Mouse (Mus musculus): ENCODE results near the gene Mrpl42.

Mrpl42 gene

GRCm38 (mm10) chr10:95515293-95515931, 13.7 kb upstream of the Mrpl42 start:
- no peak for DNase-seq (ENCODE audit: low read depth, low spot score)

GRCm38 (mm10) chr10:95514656-95515292, 13.0 kb upstream of the Mrpl42 start, which contains the start of gene Ube2n:
TSS of gene Ube2n (plus strand) at chr10:95515145.
- DNase-seq (ENCODE audit: low read depth, low spot score): peak; percentile 96

GRCm38 (mm10) chr10:95513768-95514556, 12.2 kb upstream of the Mrpl42 start:
- DNase-seq (ENCODE audit: low read depth, low spot score): peak; percentile 30

GRCm38 (mm10) chr10:95512635-95513034, 10.9 kb upstream of the Mrpl42 start:
- DNase-seq (ENCODE audit: low read depth, low spot score): no peak

- no peak for DNase-seq (ENCODE audit: low read depth, low spot score)
Measured at GRCm38 (mm10) chr10:95509263-95509662, 7.5 kb upstream of the Mrpl42 start.

GRCm38 (mm10) chr10:95508793-95509192, 7.1 kb upstream of the Mrpl42 start:
- DNase-seq (ENCODE audit: low read depth, low spot score): no peak

GRCm38 (mm10) chr10:95508126-95508525, 6.4 kb upstream of the Mrpl42 start:
- DNase-seq (ENCODE audit: low read depth, low spot score): no peak

- no peak for DNase-seq (ENCODE audit: low read depth, low spot score)
Measured at GRCm38 (mm10) chr10:95504341-95504740, 2.6 kb upstream of the Mrpl42 start.

- no peak for DNase-seq (ENCODE audit: low read depth, low spot score)
Measured at GRCm38 (mm10) chr10:95503443-95504235, 1.9 kb upstream of the Mrpl42 start.

GRCm38 (mm10) chr10:95501033-95501432, 707 bp downstream of the Mrpl42 start:
- no peak for DNase-seq (ENCODE audit: low read depth, low spot score)

GRCm38 (mm10) chr10:95494268-95494667, 7.5 kb downstream of the Mrpl42 start:
- no peak for DNase-seq (ENCODE audit: low read depth, low spot score)

- no peak for DNase-seq (ENCODE audit: low read depth, low spot score)
Measured at GRCm38 (mm10) chr10:95489653-95490052, 12.1 kb downstream of the Mrpl42 start.

GRCm38 (mm10) chr10:95477516-95477915, 24.2 kb downstream of the Mrpl42 start:
- DNase-seq (ENCODE audit: low read depth, low spot score): no peak

- DNase-seq (ENCODE audit: low read depth, low spot score): peak; percentile 66
Measured at GRCm38 (mm10) chr10:95475923-95476322, 25.8 kb downstream of the Mrpl42 start.

GRCm38 (mm10) chr10:95471889-95472547, 29.7 kb downstream of the Mrpl42 start:
- no peak for DNase-seq (ENCODE audit: low read depth, low spot score)

- no peak for DNase-seq (ENCODE audit: low read depth, low spot score)
Measured at GRCm38 (mm10) chr10:95471186-95471585, 30.6 kb downstream of the Mrpl42 start.

GRCm38 (mm10) chr10:95468894-95469293, 32.8 kb downstream of the Mrpl42 start:
- DNase-seq (ENCODE audit: low read depth, low spot score): no peak

- no peak for DNase-seq (ENCODE audit: low read depth, low spot score)
Measured at GRCm38 (mm10) chr10:95465485-95465896, 36.2 kb downstream of the Mrpl42 start.

GRCm38 (mm10) chr10:95464527-95464926, 37.2 kb downstream of the Mrpl42 start:
- DNase-seq (ENCODE audit: low read depth, low spot score): no peak

GRCm38 (mm10) chr10:95462231-95462630, 39.5 kb downstream of the Mrpl42 start:
- DNase-seq (ENCODE audit: low read depth, low spot score): no peak

- no peak for DNase-seq (ENCODE audit: low read depth, low spot score)
Measured at GRCm38 (mm10) chr10:95461053-95461553, 40.6 kb downstream of the Mrpl42 start.
